Comparison of ENCODE assay signal across 15 mouse cellular contexts in genomic region chr5:124159453-124159852, GRCm38 (mm10). TPM values are rescaled to one million over a fixed set of nuclear protein-coding genes. Genes with fewer than 3 reads are reported as not detected.
DNase-seq lines count a peak whose midpoint lies in the region; ATAC-seq and TF ChIP-seq lines count a peak whose summit lies in the region.
"Had no signal": no experiment of that assay in that cellular context is flagged by ENCODE, and none has a peak within 500 bp of the region (broad histone marks: within the 10 kb centered on the region; RNA-seq: fewer than 3 reads in every experiment).

No protein-coding gene starts in this region.

- no peaks in the 10 kb centered on the region for H3K9me3 ChIP-seq in forebrain, embryonic 10.5 days
- no peaks in the 10 kb centered on the region for H3K9me3 ChIP-seq in forebrain, embryonic 15.5 days
- H3K9me3 ChIP-seq in liver, postnatal 0 days (ENCODE audit: low read length): no peaks in the 10 kb centered on the region
- H3K9me3 ChIP-seq in embryonic facial prominence, embryonic 11.5 days (replicated peaks; ENCODE audit: control insufficient read depth, low read length): no peaks in the 10 kb centered on the region
- no peaks in the 10 kb centered on the region for H3K9me3 ChIP-seq in limb, embryonic 13.5 days
- H3K9me3 ChIP-seq: embryonic facial prominence, embryonic 15.5 days; megakaryocyte, embryonic 14.5 days had no signal

- H3K27me3 ChIP-seq in forebrain, embryonic 10.5 days (ENCODE audit: poor library complexity, severe bottlenecking): no peaks in the 10 kb centered on the region
- no peaks in the 10 kb centered on the region for H3K27me3 ChIP-seq in forebrain, embryonic 15.5 days
- no peaks in the 10 kb centered on the region for H3K27me3 ChIP-seq in liver, postnatal 0 days (ENCODE audit: insufficient read depth, low read length)
- H3K27me3 ChIP-seq in embryonic facial prominence, embryonic 11.5 days (ENCODE audit: control insufficient read depth, insufficient read depth, low read length): no peaks in the 10 kb centered on the region
- H3K27me3 ChIP-seq in limb, embryonic 13.5 days: no peaks in the 10 kb centered on the region
- H3K27me3 ChIP-seq: embryonic facial prominence, embryonic 15.5 days; megakaryocyte, embryonic 14.5 days had no signal

- 34% methylated on average over 7 of the region's 7 CpGs for WGBS in forebrain, embryonic 10.5 days
- 37% methylated on average over 7 of the region's 7 CpGs for WGBS in forebrain, embryonic 15.5 days
- 64% methylated on average over 7 of the region's 7 CpGs for WGBS in liver, postnatal 0 days (ENCODE audit: insufficient replicate concordance)
- 29% methylated on average over 7 of the region's 7 CpGs for WGBS in embryonic facial prominence, embryonic 11.5 days
- WGBS in limb, embryonic 13.5 days: 18% methylated on average over 7 of the region's 7 CpGs

- no peak overlapping the region for H3K4me3 ChIP-seq in forebrain, embryonic 10.5 days
- no peak overlapping the region for H3K4me3 ChIP-seq in forebrain, embryonic 15.5 days
- no peak overlapping the region for H3K4me3 ChIP-seq in liver, postnatal 0 days (ENCODE audit: low read depth, low read length)
- no peak overlapping the region for H3K4me3 ChIP-seq in embryonic facial prominence, embryonic 11.5 days (ENCODE audit: low read depth, low read length)
- H3K4me3 ChIP-seq in limb, embryonic 13.5 days: no peak overlapping the region
- H3K4me3 ChIP-seq: embryonic facial prominence, embryonic 15.5 days; megakaryocyte, embryonic 14.5 days had no signal

- H3K36me3 ChIP-seq in forebrain, embryonic 10.5 days (replicated peaks): no peaks in the 10 kb centered on the region
- H3K36me3 ChIP-seq in forebrain, embryonic 15.5 days: no peaks in the 10 kb centered on the region
- no peaks in the 10 kb centered on the region for H3K36me3 ChIP-seq in liver, postnatal 0 days (replicated peaks; ENCODE audit: insufficient read depth, low read length)
- H3K36me3 ChIP-seq in embryonic facial prominence, embryonic 11.5 days (replicated peaks; ENCODE audit: control insufficient read depth, insufficient read depth, low read depth, low read length): no peaks in the 10 kb centered on the region
- no peaks in the 10 kb centered on the region for H3K36me3 ChIP-seq in limb, embryonic 13.5 days
- H3K36me3 ChIP-seq: embryonic facial prominence, embryonic 15.5 days had no signal

- TF ChIP-seq EP300 in liver, postnatal 0 days (IDR thresholded peaks at IDR 0.05; ENCODE audit: low read depth): no peak

- no peak for ATAC-seq in forebrain, embryonic 15.5 days (replicated peaks)
- peak; percentile 8; the same call in 1 of the 2 replicates for ATAC-seq in liver, postnatal 0 days
- no peak for ATAC-seq in embryonic facial prominence, embryonic 11.5 days (replicated peaks; ENCODE audit: insufficient number of reproducible peaks, low FRiP score, low TSS enrichment, low read depth)
- ATAC-seq in limb, embryonic 13.5 days (ENCODE audit: low FRiP score, low read depth): no peak
- ATAC-seq: forebrain, embryonic 14.5 days; hindbrain, postnatal 0 days had no signal

- H3K4me1 ChIP-seq in forebrain, embryonic 10.5 days: peaks cover 46% of the 10 kb centered on the region
- peaks cover 26% of the 10 kb centered on the region for H3K4me1 ChIP-seq in forebrain, embryonic 15.5 days
- H3K4me1 ChIP-seq in liver, postnatal 0 days (ENCODE audit: insufficient read depth): no peaks in the 10 kb centered on the region
- no peaks in the 10 kb centered on the region for H3K4me1 ChIP-seq in embryonic facial prominence, embryonic 11.5 days (ENCODE audit: control insufficient read depth, insufficient read depth, low read length)
- peaks cover 36% of the 10 kb centered on the region for H3K4me1 ChIP-seq in limb, embryonic 13.5 days

- 0 out of 2 replicates have a peak overlapping the region, but pooled peaks have one; percentile 1 for H3K27ac ChIP-seq in forebrain, embryonic 10.5 days
- H3K27ac ChIP-seq in forebrain, embryonic 15.5 days (replicated peaks): no peak overlapping the region
- no peak overlapping the region for H3K27ac ChIP-seq in liver, postnatal 0 days (ENCODE audit: low read depth)
- no peak overlapping the region for H3K27ac ChIP-seq in embryonic facial prominence, embryonic 11.5 days (replicated peaks; ENCODE audit: low read depth, low read length)
- no peak overlapping the region for H3K27ac ChIP-seq in limb, embryonic 13.5 days
- H3K27ac ChIP-seq: embryonic facial prominence, embryonic 15.5 days; hindbrain, postnatal 0 days; kidney, postnatal 0 days had no signal

- DNase-seq in forebrain, embryonic 10.5 days (ENCODE audit: extremely low spot score, low spot score): no peak
- DNase-seq in liver, postnatal 0 days: no peak
- no peak for DNase-seq in liver
- DNase-seq in embryonic facial prominence, embryonic 11.5 days (ENCODE audit: low spot score): peak; percentile 34
- DNase-seq in frontal cortex, adult 2 months (ENCODE audit: extremely low spot score in 1 of 2, low spot score in 1 of 2): no peak
- no peak for DNase-seq in urinary bladder, postnatal 25 days (ENCODE audit: low spot score)
- DNase-seq: cerebellum, adult 8-10 months; lung, adult 18-20 months had no signal

- TF ChIP-seq CTCF in liver, postnatal 0 days (IDR thresholded peaks at IDR 0.05; ENCODE audit: low read depth): no peak

- H3K4me2 ChIP-seq in forebrain, embryonic 15.5 days (replicated peaks): no peak overlapping the region
- H3K4me2 ChIP-seq in liver, postnatal 0 days (ENCODE audit: low read depth, low read length): no peak overlapping the region
- H3K4me2 ChIP-seq in embryonic facial prominence, embryonic 11.5 days (ENCODE audit: low read depth, low read length): no peak overlapping the region
- no peak overlapping the region for H3K4me2 ChIP-seq in limb, embryonic 13.5 days (replicated peaks)
- H3K4me2 ChIP-seq: embryonic facial prominence, embryonic 15.5 days had no signal

- H3K9ac ChIP-seq in forebrain, embryonic 15.5 days (replicated peaks): no peak overlapping the region
- H3K9ac ChIP-seq in liver, postnatal 0 days (replicated peaks): no peak overlapping the region
- H3K9ac ChIP-seq in embryonic facial prominence, embryonic 11.5 days (replicated peaks; ENCODE audit: low read length): no peak overlapping the region
- H3K9ac ChIP-seq in limb, embryonic 13.5 days: peak overlapping the region; percentile 48; the same call in 1 of the 2 replicates
- H3K9ac ChIP-seq: embryonic facial prominence, embryonic 15.5 days had no signal

RNA-seq across cellular contexts. Expression of gene Arl6ip4, which starts 43.6 kb away (rescaled TPM):
- polyA plus RNA-seq in forebrain, embryonic 10.5 days (2016; fragmentation: Nextera tagmentation; extraction: Ambion mirVana): 136 and 140 TPM in 2 replicates
- polyA plus RNA-seq in forebrain, embryonic 15.5 days (2015; fragmentation: Nextera tagmentation; extraction: Ambion mirVana): 72.7 and 75.5 TPM in 2 replicates
- polyA plus RNA-seq in liver, postnatal 0 days (2015; fragmentation: Nextera tagmentation; extraction: Ambion mirVana): 53.9 and 54.3 TPM in 2 replicates
- polyA plus RNA-seq in embryonic facial prominence, embryonic 11.5 days (2014; fragmentation: Nextera tagmentation; extraction: Ambion mirVana): 81.3 and 97.4 TPM in 2 replicates
- 106 and 115 TPM in 2 replicates for polyA plus RNA-seq in limb, embryonic 13.5 days (2015; fragmentation: Nextera tagmentation; extraction: Ambion mirVana)
- 82.8 and 83.4 TPM in 2 replicates for polyA plus RNA-seq in frontal cortex, adult 2 months (2012; rRNA removed)

RNA-seq across cellular contexts. Expression of gene Ogfod2, which starts 47.4 kb away (rescaled TPM):
- 16.8 and 17.8 TPM in 2 replicates for polyA plus RNA-seq in forebrain, embryonic 10.5 days (2016; fragmentation: Nextera tagmentation; extraction: Ambion mirVana)
- 34.7 and 35.0 TPM in 2 replicates for polyA plus RNA-seq in forebrain, embryonic 15.5 days (2015; fragmentation: Nextera tagmentation; extraction: Ambion mirVana)
- polyA plus RNA-seq in liver, postnatal 0 days (2015; fragmentation: Nextera tagmentation; extraction: Ambion mirVana): 14.9 and 16.8 TPM in 2 replicates
- 9.6 and 10.6 TPM in 2 replicates for polyA plus RNA-seq in embryonic facial prominence, embryonic 11.5 days (2014; fragmentation: Nextera tagmentation; extraction: Ambion mirVana)
- polyA plus RNA-seq in limb, embryonic 13.5 days (2015; fragmentation: Nextera tagmentation; extraction: Ambion mirVana): 19.4 and 21.4 TPM in 2 replicates
- 43.2 and 45.3 TPM in 2 replicates for polyA plus RNA-seq in frontal cortex, adult 2 months (2012; rRNA removed)
